Mouse (Mus musculus): ENCODE data around the gene Cers4.

Cers4 gene

DNA sequence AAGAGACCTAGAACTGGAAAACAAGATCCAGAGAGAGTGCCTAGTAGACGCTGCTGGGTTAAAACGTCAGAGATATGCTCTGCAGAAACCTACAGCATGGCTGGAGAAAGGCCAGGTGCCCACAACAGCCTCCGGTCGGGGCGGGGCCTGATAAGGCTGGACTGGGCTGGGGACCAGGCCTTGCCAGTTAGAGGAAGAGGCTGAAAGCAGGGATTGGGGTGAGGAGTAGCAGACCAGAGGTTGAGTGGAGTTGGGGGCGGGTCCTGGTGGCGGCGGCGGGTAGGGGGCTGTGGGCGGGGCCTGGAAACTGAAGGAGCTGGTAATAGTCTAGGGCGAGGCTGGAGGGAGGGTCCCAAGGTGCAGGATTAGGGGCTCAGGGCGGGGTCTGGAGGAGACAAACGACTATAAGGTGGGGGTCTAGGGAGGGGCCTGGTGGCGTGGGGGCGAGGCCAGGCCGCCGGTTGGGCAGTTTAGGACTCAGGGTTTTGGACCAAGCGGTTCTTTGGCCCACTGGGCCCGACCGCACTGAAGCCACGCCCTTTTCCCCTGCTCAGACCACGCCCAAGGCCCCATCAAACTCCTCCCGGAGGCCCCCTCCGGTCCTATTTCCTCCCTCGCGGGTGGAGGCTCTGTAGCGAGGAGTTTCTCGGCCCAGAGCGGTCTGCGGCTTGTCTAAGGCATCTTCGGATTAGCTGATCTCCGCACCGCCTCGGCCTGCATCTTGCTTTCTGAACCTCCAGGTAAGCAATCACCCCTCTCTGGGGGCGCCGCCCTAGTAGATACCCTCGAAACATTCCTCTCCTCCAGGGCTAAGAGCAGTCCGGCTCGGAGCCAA is at the start of gene Cers4:
Gene Cers4, plus strand, starts transcription at position 176 of the 835 bp plus-strand sequence.
- peak; percentile 91 for DNase-seq

DNA sequence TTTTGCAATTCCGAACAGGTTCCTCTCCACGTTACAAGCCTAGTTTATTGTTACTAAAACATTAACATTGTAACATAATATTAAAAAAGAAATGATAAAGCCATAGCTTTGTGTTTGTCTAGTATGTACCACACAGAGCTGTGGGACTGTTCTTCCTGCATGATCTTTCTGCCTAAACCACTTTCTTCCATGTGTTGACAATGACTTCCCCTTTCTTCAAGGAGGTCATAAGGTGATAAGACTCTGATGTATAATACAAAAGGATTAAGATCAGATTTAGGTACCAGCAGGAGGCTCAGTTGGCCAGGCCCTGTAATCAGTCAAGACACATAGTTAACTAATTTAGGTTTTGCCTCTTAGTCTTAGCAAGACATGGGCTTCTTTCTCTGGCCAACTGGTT is 34.7 kb upstream of the Cers4 start:
- no peak for DNase-seq

DNA sequence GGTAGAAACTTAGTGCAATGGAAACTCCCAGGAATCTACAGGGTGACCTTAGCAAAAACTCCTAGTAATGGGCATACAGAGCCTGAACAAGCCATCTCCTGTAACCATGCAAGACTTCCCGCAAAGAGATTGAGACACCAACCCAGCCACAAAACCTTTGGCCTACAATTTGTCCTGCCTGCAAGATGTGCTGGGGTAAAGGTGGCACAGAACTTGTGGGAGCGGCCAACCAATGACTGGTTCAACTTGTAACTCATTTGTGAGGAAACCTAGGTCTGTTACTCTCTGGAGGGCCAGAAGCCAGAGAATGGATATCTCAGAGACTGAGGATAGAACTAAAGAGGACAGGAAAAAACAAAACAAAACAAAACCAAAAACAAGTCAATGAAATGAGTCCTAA is 29.8 kb upstream of the Cers4 start:
- DNase-seq = no peak

DNA sequence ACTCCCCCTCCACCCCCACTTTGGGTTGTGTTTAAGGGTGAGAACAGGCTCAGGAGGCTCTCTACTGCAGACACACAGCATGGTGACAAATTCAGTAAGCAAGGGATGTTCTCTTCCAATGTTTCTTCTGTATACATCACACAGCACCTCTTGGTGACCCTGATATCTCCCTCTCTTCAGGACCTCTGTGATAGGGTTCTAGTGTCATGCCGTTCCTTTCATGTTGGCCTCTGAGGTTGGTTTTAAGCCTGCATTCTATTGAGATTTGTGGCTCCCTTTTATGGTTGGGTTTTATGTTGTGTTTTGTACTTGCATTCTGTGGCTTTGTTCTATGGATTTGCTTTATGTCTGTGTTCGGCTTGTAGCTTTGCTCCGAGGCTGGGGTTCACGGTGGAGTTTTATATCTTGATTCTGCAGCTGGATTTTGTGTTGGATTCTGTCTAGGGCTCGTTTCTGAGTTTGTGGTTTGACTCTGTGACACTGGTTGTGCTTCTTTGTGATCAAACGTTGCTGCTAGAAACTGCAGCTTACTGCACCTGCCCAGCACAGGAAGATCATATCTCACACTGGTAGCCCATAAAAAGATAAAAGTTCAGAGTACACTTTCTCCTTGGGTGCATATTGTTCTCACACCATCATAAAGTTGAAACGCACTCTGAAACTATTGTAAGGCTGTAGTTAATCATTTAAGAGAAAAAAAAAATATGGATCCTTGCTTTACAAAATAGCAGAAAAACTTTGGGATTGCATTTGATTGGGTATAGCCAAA is 18.2 kb upstream of the Cers4 start:
- no peak for DNase-seq

DNA sequence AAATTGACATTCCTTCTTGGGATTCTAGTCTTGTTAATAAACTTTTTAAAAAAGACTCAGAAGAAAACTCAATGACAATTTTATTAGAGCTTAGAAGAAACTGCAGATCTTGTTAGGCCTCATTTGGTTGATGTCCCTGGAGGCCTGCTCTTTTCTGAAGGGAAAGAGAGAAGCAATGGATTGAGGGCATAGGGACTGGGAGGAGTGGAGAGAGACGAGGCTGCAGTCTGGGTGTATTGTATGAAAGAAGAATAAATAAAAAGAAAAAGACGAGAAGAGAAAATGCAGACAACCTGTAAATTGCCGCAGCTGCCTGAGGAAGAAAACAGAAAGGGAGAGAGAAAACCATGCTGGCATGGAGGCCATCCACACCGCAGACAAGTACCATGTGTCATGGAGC is 11.7 kb upstream of the Cers4 start:
- DNase-seq = no peak

DNA sequence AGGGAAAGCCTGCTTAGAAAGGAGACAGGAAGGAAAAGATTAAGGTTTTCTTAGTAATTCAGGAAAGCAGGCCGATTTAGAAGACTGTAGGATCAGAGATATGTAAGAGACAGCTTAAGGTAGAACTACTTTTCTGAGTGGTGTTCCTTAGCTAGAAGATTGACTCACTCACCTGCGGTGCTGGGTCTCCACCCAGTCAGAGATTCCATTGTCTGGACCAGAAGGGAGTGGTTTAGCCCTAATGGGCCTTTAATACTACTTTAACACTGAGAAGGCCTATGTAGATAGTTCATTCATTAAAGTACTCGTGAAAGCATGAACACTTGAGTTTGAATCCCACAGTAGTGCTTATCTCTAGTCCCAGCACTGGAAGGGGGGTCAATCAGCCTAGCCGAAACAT is 11.2 kb upstream of the Cers4 start:
- no peak for DNase-seq

DNA sequence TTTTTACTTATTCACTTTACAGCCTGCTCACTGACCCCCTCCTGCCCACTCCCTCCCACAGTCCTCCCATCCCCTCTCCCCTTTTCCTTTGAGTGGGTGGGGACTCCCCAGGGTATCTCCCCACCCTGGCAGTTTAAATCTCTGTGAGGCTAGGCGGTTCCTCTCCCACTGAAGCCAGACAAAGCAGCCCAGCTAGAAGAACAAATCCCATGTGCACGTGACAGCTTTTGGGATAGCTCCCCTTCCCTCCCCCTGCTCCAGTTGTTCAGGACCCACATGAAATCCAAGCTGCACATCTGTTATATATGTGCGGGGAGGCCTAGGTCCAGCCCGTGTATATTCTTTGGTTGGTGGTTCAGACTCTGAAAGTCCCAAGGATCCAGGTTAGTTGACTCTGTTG is 10.3 kb upstream of the Cers4 start:
- no peak for DNase-seq

DNA sequence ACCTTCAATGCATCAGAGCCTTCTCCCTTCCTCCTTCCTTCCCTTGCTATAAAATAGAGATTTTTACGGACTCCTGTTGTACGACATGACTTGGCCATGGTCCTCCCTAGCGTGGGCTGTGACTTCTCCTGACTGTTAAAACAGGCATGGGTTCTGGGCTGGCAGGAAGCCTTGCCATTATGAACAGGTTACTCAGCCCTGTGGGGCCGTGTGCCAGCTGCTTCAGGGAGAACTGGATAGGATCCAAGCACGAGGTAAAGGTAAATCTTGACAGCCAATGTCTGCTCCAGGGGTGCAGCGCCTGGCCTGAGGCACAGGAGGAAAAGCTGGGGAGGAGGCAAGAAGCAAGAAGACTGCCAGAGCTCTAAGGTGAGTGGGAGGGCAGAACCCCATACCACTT is 9.5 kb upstream of the Cers4 start:
- DNase-seq = no peak

DNA sequence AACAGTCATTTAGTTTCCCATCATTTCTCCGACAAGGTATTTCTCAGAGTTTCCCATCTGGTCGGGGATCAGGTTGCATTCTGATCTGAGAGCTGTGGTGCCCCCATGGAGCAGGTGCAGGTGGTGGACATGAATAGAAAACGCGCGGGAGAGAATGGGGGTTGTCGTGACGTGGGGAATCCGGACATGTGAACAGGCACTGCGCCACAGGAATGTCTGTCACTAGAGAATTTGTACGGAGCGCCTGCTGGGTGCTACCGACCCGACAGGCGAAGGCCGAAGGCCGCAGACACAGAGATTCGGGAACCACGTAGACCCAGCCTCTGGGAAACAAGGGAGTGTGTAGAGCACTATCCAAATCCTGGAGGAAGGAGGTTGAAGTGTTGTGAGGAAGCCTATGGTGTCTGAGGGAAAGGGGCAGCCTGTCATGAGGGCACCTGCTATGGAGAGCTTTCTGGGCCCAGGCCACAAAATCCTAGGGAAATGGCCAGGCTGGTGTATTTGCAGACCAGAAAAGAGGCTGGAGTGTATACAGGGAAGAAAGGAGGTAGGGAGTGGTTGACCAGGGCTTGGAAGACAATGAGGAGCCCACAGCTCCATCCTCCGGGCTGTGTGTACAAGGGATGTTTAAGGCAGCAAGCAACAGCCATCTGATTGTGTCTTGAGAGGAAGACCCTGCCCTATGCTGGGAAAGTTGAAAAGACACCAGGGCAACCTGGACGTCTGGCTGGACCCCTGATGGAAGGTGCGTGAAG is 1.0 kb downstream of the Cers4 start:
- DNase-seq = peak; percentile 81

DNA sequence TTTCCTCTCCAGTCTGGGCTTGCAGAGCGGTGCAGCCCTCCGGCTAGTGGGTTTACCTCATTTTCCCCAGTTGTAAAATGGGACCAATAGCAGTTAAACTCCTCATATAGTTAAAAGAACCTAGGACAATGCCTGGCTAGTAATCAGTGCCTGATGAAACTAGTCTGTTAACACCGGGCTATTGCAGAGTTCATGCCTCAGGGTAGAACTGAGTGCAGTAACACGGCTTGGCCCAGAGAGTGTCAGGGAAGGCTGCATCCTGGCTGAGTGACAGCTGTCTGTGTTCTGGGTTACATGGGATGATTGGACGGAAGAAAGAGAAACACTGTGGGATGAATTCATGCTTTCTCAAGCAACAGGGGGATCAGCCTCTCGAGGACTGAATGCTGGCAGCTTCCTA is 3.1 kb downstream of the Cers4 start:
- DNase-seq = no peak

DNA sequence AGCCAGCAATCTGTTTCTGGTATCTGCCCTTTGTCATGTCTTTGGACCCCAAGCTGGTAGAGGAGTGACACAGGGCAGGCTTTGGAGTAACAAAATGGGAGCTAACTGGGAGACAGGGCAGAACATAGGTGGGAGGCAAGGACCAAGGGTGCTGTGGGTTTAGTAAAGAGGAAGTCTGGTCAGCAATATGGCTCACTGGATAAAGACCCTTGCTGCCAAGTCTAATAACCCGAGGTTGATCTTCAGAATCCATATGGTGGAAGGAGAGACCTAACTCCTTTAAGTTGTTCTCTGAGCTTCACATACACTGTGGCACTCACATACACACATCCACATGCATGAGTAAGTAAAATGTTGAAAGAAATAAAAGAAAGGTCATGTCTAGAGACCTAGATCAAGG is 4.8 kb downstream of the Cers4 start:
- no peak for DNase-seq

DNA sequence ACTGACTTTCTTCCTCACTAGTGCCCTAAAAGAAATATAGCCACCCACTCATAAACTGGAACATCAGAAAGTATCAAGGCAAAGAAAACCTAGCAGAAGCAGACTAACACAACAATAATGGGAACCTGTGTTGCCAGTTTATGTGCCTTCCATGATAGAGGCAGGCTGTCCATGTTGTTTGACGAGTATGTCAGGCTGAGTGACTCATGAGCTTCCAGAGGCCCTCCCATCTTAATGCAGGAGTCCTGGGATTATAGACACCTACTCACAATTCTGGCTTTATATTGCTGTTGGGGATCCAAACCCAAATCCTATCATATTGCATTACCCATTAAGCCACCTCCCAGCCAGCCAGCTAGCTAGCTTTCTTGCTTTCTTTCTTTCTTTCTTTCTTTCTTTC is 12.5 kb downstream of the Cers4 start:
- no peak for DNase-seq

DNA sequence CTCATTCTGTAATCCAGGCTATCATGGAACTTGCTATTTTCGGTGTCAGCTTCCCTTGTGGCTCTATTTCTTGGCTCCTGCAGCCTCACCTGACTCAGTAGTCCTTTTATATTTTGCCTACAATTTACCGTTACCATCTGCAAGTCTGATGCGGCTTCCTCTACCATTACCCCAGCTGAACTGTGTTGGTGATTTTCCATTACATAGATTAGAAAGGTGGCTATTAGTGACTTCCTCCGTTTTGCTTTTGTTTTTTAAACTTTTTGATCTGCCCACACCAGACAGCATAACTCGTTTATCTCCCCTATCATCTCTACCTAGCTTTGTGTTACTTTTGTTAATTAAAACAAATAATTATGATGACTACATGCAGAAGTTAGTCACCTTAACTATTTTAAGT is 14.7 kb downstream of the Cers4 start:
- DNase-seq = no peak

DNA sequence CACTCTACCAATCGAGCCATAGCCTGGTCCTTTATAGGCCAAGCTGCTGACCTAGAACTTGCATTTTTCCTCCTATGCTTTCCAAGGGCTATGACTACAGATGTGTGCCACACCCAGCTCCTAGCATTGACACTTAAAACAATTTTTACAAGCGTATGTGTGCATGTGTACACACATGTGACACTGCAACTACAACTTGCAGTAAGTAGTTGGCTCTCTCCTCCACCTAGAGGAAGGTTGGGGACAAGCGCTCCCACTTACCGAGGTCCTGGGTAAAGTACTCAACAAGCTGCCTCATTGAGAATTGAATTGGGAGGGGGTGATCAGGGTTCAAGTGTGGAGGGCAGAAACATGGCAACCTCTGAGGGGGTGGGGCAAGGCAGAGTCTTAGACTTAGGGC is 18.0 kb downstream of the Cers4 start:
- no peak for DNase-seq

DNA sequence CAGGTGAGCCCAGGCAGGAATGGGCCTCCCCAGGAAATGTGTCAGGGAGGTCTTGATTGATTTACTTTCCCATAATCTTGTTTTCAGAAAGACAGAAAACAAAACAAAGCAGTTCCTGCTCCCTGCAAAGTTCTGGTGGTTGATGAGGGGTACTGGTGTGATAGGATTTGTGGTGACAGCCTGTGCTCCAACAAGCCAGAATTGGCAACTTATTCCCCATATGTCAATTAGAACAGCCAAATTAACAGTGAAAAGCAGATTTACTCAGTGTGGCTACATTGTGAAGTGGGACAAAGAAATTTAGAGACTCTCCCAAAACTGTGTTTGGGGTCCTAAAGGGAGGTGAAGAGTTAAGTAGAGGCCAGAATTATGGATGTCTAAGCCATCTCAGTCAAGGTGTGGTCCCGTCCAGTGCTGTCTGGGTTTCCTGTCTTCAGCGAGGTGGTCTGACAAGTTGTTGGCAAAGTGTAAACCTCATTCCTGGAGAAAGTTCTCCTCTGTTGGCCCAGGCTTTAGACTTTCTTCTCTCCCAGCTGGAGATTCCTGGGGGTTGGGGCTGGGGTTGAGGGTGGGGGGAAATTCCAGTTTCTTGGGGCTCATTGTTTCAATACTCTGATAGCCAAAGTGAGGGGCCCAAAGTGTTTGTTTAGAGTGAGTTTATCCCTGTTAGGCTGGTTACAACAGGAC is 18.7 kb downstream of the Cers4 start:
- no peak for DNase-seq

DNA sequence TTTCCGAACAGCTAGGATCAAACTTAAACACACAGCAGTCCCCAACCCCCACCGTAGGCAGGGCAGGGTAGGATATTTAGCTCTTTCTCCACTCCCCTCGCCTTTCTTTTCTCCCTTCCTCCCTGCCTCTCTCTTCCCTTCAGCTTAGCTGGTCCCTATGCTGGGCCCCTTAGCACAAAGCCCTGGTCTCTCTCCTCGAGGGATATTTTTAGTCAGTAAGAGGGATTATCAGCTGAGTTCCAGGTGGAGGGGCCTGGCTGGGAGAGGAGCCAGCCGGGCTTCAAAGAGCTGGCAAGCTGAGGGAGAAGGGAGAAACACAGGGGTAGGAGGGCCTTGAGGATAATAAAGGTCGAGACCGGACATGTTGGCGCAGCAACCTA is 19.3 kb downstream of the Cers4 start:
- DNase-seq = no peak

DNA sequence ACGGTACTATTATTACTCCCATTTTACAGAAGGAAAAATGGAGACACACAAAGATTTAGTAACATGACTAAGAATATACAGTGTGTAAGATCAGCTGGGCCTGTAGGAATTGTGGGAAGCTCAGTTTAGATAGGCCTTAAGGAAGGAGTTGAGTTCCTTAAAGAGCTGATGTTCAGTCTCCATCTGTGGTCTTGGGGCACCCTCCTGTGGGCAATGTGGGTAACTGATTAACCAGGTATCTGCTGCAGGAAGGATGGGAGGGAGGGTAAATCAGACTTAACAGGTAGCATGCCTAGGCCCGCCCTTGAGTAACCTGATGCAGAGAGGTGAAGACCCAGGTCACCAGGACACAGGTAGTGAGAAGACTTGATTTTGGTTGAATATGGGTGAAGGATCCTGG is 23.3 kb downstream of the Cers4 start:
- peak; percentile 34 for DNase-seq

DNA sequence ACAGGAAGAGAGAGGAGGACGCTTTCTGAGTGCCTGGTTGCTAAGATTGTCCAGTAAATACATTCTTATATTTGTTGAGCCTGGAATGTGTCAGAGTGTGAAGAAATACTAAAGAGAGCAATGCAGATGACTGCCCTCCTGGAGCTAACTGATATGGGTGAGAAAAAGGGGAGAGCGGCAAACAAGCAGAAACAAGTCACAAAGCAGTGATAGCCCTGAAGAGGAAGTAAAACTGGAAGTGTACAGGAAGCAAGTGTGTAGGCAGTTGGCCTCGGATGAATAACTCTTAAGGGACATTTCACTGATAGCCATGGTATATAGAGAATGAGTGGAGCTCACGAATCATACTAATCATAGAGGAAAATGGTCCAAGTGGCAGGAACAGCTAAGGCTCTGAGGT is 28.6 kb downstream of the Cers4 start:
- no peak for DNase-seq

DNA sequence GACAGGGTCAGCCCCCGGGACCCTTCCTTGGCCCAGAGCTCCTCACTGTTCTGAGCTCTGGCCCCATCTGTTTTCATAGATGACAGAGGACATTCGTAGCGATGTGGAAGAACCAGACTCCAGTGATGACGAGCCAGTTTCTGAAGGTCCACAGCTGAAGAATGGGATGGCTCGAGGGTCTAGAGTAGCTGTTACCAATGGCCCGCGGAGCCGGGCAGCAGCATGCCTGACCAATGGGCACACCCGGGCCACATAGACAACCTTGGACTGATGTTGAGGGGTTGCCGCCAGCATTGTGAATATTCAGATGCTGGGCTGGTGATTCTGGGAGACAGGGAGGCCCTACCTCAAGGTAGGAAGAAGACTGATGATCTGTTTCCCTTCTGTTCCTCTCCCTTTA is 30.7 kb downstream of the Cers4 start:
- DNase-seq = no peak

All from cerebellum, adult 11-12 months (tissue).